Mouse (Mus musculus): ENCODE data around the gene Myl4.

Gene Myl4

GRCm38 (mm10) chr11:104604192-104604591 is 53.7 kb downstream of the Myl4 start:
- DNase-seq (ENCODE audit: low read depth, low spot score) = no peak

- no peak for DNase-seq (ENCODE audit: low read depth, low spot score)
Observed at GRCm38 (mm10) chr11:104607491-104608245, 57.2 kb downstream of the Myl4 start, which contains the start of gene Itgb3. Itgb3 (plus strand) TSS chr11:104608000.

GRCm38 (mm10) chr11:104608249-104608920 is 57.9 kb downstream of the Myl4 start:
- DNase-seq (ENCODE audit: low read depth, low spot score) = no peak

- no peak for DNase-seq (ENCODE audit: low read depth, low spot score)
Observed at GRCm38 (mm10) chr11:104609033-104609684, 58.7 kb downstream of the Myl4 start.

- no peak for DNase-seq (ENCODE audit: low read depth, low spot score)
Observed at GRCm38 (mm10) chr11:104609733-104610132, 59.3 kb downstream of the Myl4 start.

GRCm38 (mm10) chr11:104611579-104612151 is 61.2 kb downstream of the Myl4 start:
- no peak for DNase-seq (ENCODE audit: low read depth, low spot score)

GRCm38 (mm10) chr11:104613551-104613950 is 63.1 kb downstream of the Myl4 start:
- DNase-seq (ENCODE audit: low read depth, low spot score) = no peak

- no peak for DNase-seq (ENCODE audit: low read depth, low spot score)
Observed at GRCm38 (mm10) chr11:104614130-104614529, 63.7 kb downstream of the Myl4 start.

- no peak for DNase-seq (ENCODE audit: low read depth, low spot score)
Observed at GRCm38 (mm10) chr11:104616182-104616581, 65.7 kb downstream of the Myl4 start.

- DNase-seq (ENCODE audit: low read depth, low spot score) = no peak
Observed at GRCm38 (mm10) chr11:104618638-104619076, 68.2 kb downstream of the Myl4 start.

- DNase-seq (ENCODE audit: low read depth, low spot score) = no peak
Observed at GRCm38 (mm10) chr11:104619084-104620022, 68.9 kb downstream of the Myl4 start.

GRCm38 (mm10) chr11:104622040-104622962 is 71.8 kb downstream of the Myl4 start:
- DNase-seq (ENCODE audit: low read depth, low spot score) = no peak

GRCm38 (mm10) chr11:104624791-104625391 is 74.4 kb downstream of the Myl4 start:
- no peak for DNase-seq (ENCODE audit: low read depth, low spot score)

GRCm38 (mm10) chr11:104625453-104626402 is 75.3 kb downstream of the Myl4 start:
- DNase-seq (ENCODE audit: low read depth, low spot score) = no peak

GRCm38 (mm10) chr11:104626635-104627034 is 76.2 kb downstream of the Myl4 start:
- no peak for DNase-seq (ENCODE audit: low read depth, low spot score)

- DNase-seq (ENCODE audit: low read depth, low spot score) = no peak
Observed at GRCm38 (mm10) chr11:104627616-104628301, 77.3 kb downstream of the Myl4 start.

- no peak for DNase-seq (ENCODE audit: low read depth, low spot score)
Observed at GRCm38 (mm10) chr11:104628566-104628965, 78.1 kb downstream of the Myl4 start.
